Mouse (Mus musculus) cerebellum, adult 18-20 months (tissue): Measurements from ENCODE around the gene Rad50.

Experiments
- DNase-seq, 2 experiments: peaks; one replicate each; pipeline ENCODE4 v3.0.0; 2021

Rad50 gene

GRCm38 (mm10) chr11:53706934-53707717, at the start of gene Rad50:
Gene Rad50, minus strand, starts transcription at chr11:53707319.
- peak; percentile 90 to 92 for DNase-seq

GRCm38 (mm10) chr11:53755011-53755595, 48.0 kb upstream of the Rad50 start:
- no peak for DNase-seq

- no peak for DNase-seq
These were observed 42.7 kb upstream of the Rad50 start for GRCm38 (mm10) chr11:53749716-53750352.

GRCm38 (mm10) chr11:53749306-53749705, 42.2 kb upstream of the Rad50 start:
- DNase-seq: no peak

GRCm38 (mm10) chr11:53748614-53749013, 41.5 kb upstream of the Rad50 start:
- DNase-seq: no peak

- no peak for DNase-seq
These were observed 40.9 kb upstream of the Rad50 start for GRCm38 (mm10) chr11:53747985-53748384.

- no peak for DNase-seq
These were observed 38.1 kb upstream of the Rad50 start for GRCm38 (mm10) chr11:53745260-53745659.

- no peak for DNase-seq
These were observed 35.2 kb upstream of the Rad50 start for GRCm38 (mm10) chr11:53742353-53742752.

GRCm38 (mm10) chr11:53737573-53737946, 30.4 kb upstream of the Rad50 start:
- DNase-seq: peak; percentile 50 to 54

- DNase-seq: peak; percentile 50 to 59
These were observed 29.9 kb upstream of the Rad50 start for GRCm38 (mm10) chr11:53736771-53737572.

- DNase-seq: peak; percentile 72 to 73
These were observed 28.6 kb upstream of the Rad50 start for GRCm38 (mm10) chr11:53735682-53736245.

- no peak for DNase-seq
These were observed 28.0 kb upstream of the Rad50 start for GRCm38 (mm10) chr11:53734970-53735681.

GRCm38 (mm10) chr11:53734431-53734830, 27.3 kb upstream of the Rad50 start:
- no peak for DNase-seq

- no peak for DNase-seq
These were observed 26.7 kb upstream of the Rad50 start for GRCm38 (mm10) chr11:53733824-53734223.

- DNase-seq: no peak
These were observed 25.1 kb upstream of the Rad50 start for GRCm38 (mm10) chr11:53732244-53732643.

- no peak for DNase-seq
These were observed 24.3 kb upstream of the Rad50 start for GRCm38 (mm10) chr11:53731457-53731856.

- no peak for DNase-seq
These were observed 13.6 kb upstream of the Rad50 start, which contains the start of gene Il5 for GRCm38 (mm10) chr11:53720715-53721114. Gene Il5, plus strand, starts transcription at chr11:53720794.

GRCm38 (mm10) chr11:53719701-53720100, 12.6 kb upstream of the Rad50 start:
- DNase-seq: no peak

- DNase-seq: no peak
These were observed 545 bp upstream of the Rad50 start for GRCm38 (mm10) chr11:53707718-53708009.

GRCm38 (mm10) chr11:53706236-53706933, 734 bp downstream of the Rad50 start:
- DNase-seq: peak; percentile 19 to 26

GRCm38 (mm10) chr11:53699351-53699750, 7.8 kb downstream of the Rad50 start:
- DNase-seq: no peak

GRCm38 (mm10) chr11:53698521-53698920, 8.6 kb downstream of the Rad50 start:
- no peak for DNase-seq
